Mouse (Mus musculus) megakaryocyte, adult 5-6 weeks (primary cell): ENCODE results near the gene Gstm7. TPM values are rescaled to one million over a fixed set of nuclear protein-coding genes. Genes with fewer than 3 reads are reported as not detected.
"Not testable (repeated sequence)": the region's sequence is repeated elsewhere in the genome, so short reads cannot be mapped to it uniquely, and the experiment has no call there.

ENCODE experiments used
- ATAC-seq: 2 replicates; pipeline ENCODE4 v1.8.0; 2016; ENCODE audit warnings: mild to moderate bottlenecking, inconsistent platforms; ENCODE audit not compliant: poor library complexity, severe bottlenecking
- total RNA-seq, 2 experiments: library from RNA; stranded (forward) in 1 of 2; stranded (reverse) in 1 of 2; fragments of 153-499, 151-499 nt in 1 of 2; fragments of 221-1000, 200-1000 nt in 1 of 2; gene quantifications; 2 replicates each; pipeline versions ENCODE4 v1.2.3 to v1.2.4; 2015 to 2017

Gene Gstm7
- total RNA-seq (2015): 1.5 and 1.9 TPM in 2 replicates
- 0.44 and 0.45 TPM in 2 replicates for total RNA-seq (2017)

- peak; percentile 91 for ATAC-seq
Observed at GRCm38 (mm10) chr3:107931670-107932069, at the start of gene Gstm7. Gstm7 (minus strand) TSS chr3:107931817.

GRCm38 (mm10) chr3:107981261-107981660 is 49.6 kb upstream of the Gstm7 start:
- ATAC-seq: no peak

GRCm38 (mm10) chr3:107977691-107978090 is 46.1 kb upstream of the Gstm7 start:
- ATAC-seq: no peak

GRCm38 (mm10) chr3:107974237-107974636 is 42.6 kb upstream of the Gstm7 start:
- ATAC-seq: no peak

GRCm38 (mm10) chr3:107972070-107972469 is 40.5 kb upstream of the Gstm7 start:
- ATAC-seq: no peak

GRCm38 (mm10) chr3:107971101-107971500 is 39.5 kb upstream of the Gstm7 start:
- ATAC-seq: not testable (repeated sequence)

GRCm38 (mm10) chr3:107968724-107969395 is 37.2 kb upstream of the Gstm7 start, which contains the start of gene Gstm3:
Gstm3 (minus strand) TSS chr3:107969283.
- no peak for ATAC-seq

GRCm38 (mm10) chr3:107966631-107967030 is 35.0 kb upstream of the Gstm7 start:
- ATAC-seq: no peak

- ATAC-seq: no peak
Observed at GRCm38 (mm10) chr3:107965592-107965991, 34.0 kb upstream of the Gstm7 start.

- peak; percentile 63 for ATAC-seq
Observed at GRCm38 (mm10) chr3:107964656-107965308, 33.2 kb upstream of the Gstm7 start.

GRCm38 (mm10) chr3:107964026-107964425 is 32.4 kb upstream of the Gstm7 start:
- ATAC-seq: peak; percentile 35

GRCm38 (mm10) chr3:107955260-107955659 is 23.6 kb upstream of the Gstm7 start:
- ATAC-seq: not testable (repeated sequence)

- no peak for ATAC-seq
Observed at GRCm38 (mm10) chr3:107953906-107954305, 22.3 kb upstream of the Gstm7 start.

GRCm38 (mm10) chr3:107953328-107953755 is 21.7 kb upstream of the Gstm7 start:
- peak; percentile 89 for ATAC-seq

GRCm38 (mm10) chr3:107950531-107950930 is 18.9 kb upstream of the Gstm7 start:
- no peak for ATAC-seq

- ATAC-seq: not testable (repeated sequence)
Observed at GRCm38 (mm10) chr3:107949461-107949860, 17.8 kb upstream of the Gstm7 start.

GRCm38 (mm10) chr3:107945729-107946128 is 14.1 kb upstream of the Gstm7 start:
- ATAC-seq: no peak

- ATAC-seq: no peak
Observed at GRCm38 (mm10) chr3:107943239-107943990, 11.8 kb upstream of the Gstm7 start, which contains the start of gene Gstm6. Gstm6 (minus strand) TSS chr3:107943749.

GRCm38 (mm10) chr3:107941261-107941660 is 9.6 kb upstream of the Gstm7 start:
- ATAC-seq: no peak

GRCm38 (mm10) chr3:107940524-107940923 is 8.9 kb upstream of the Gstm7 start:
- no peak for ATAC-seq

- ATAC-seq: peak; percentile 67
Observed at GRCm38 (mm10) chr3:107939830-107940229, 8.2 kb upstream of the Gstm7 start.
